Mouse (Mus musculus): Measurements from ENCODE around the gene Carmil3.

DNA sequence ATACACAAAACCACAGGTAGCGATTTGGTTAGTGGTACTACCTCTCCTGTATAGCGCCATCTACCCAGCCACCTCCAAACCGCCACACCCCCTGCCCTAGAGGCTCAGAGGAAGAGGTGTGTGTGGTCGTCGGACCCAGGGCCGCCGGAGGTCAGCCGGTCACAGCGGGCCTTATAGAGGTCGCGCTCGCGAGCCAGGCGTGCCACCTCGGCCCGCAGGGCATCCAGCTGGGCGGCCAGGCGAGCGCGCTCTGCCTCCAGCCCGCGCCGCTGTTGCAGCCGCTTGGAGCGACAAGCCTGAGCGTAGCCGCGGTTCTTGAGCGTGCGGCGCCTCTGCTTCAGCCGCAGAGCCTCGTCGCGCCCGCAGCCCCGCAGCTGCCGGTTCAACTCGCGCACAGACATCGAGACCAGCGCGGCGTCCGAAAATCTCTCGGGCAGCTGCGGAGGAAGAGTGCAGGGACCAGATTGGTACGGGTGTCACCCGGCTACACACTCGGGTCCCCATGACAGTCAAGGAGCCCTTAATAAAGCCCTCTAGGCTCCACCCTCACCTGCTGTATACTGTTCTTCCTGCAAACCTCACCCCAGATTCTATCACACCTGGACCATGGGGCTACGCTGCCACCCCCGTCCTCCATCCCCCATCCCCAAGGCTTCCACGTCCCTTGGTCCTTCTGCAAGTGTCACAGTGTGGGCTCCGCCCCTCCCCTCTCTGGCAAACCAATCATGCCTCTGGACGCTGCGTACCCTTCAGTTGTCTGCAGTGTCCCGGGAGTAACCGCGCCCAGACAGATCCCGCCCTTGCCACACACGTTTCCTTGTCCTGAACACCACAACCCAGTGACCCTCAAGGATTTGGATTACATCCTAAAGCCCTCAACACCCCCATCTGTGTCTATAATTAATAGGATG lies 30.3 kb downstream of the Carmil3 start:
- TF ChIP-seq CTCF (IDR thresholded peaks at IDR 0.05; ENCODE audit: low read depth) (no peak), EP300 (IDR thresholded peaks at IDR 0.05; ENCODE audit: low read depth) (no peak)
